Mouse (Mus musculus) liver, adult 2 months (tissue): ENCODE results near the gene Trip11.

Experiments used
- CTCF ChIP-seq: fragments of 200-500 bp; IDR thresholded peaks from 2 replicates; pipeline ENCODE4 v1.5.1; 2011; ENCODE audit warnings: low read depth, low read length, control low read depth
- POLR2A ChIP-seq: fragments of 200-500 bp; IDR thresholded peaks from 2 replicates; pipeline ENCODE4 v1.6.1; 2011; ENCODE audit warnings: low read length, control low read depth; ENCODE audit not compliant: insufficient read depth; ENCODE audit errors: extremely low read depth

- no peak for TF ChIP-seq CTCF
- TF ChIP-seq POLR2A = no peak
Observed at GRCm38 (mm10) chr12:101854336-101854735, 58.7 kb downstream of the Trip11 start.
